Mouse (Mus musculus) limb, embryonic 12.5 days (tissue): ENCODE measurements around the gene Camsap3. TPM values are rescaled to one million over a fixed set of nuclear protein-coding genes. Genes with fewer than 3 reads are reported as not detected.

Experiments
- ATAC-seq: fragments of 200-750 bp; cut with Nextera tagmentation; 2 replicates; pipeline ENCODE4 v1.8.0; 2017; ENCODE audit warnings: low read depth, moderate TSS enrichment; ENCODE audit not compliant: insufficient number of reproducible peaks, insufficient read depth, low FRiP score, low TSS enrichment
- H3K27ac ChIP-seq: fragments of 300-500 bp; sonication (generic); 2 replicates; pipeline ENCODE4 v1.5.1; 2016; ENCODE audit warnings: mild to moderate bottlenecking, moderate library complexity
- H3K27me3 ChIP-seq: fragments of 300-500 bp; sonication (generic); 2 replicates; pipeline ENCODE4 v1.6.1; 2016; ENCODE audit warnings: mild to moderate bottlenecking, moderate library complexity
- H3K36me3 ChIP-seq: fragments of 300-500 bp; sonication (generic); 2 replicates; pipeline ENCODE4 v1.6.1; 2016; ENCODE audit warnings: mild to moderate bottlenecking, moderate library complexity
- H3K4me1 ChIP-seq: fragments of 300-500 bp; sonication (generic); replicated peaks from 2 replicates; pipeline ENCODE4 v1.6.1; 2016
- H3K4me2 ChIP-seq: fragments of 300-500 bp; sonication (generic); 2 replicates; pipeline ENCODE4 v1.6.1; 2016; ENCODE audit warnings: mild to moderate bottlenecking, moderate library complexity
- H3K4me3 ChIP-seq: fragments of 300-500 bp; sonication (generic); replicated peaks from 2 replicates; pipeline ENCODE4 v1.5.1; 2016; ENCODE audit warnings: mild to moderate bottlenecking
- H3K9ac ChIP-seq: fragments of 300-500 bp; sonication (generic); replicated peaks from 2 replicates; pipeline ENCODE4 v1.6.1; 2016; ENCODE audit warnings: mild to moderate bottlenecking, moderate library complexity
- H3K9me3 ChIP-seq: fragments of 300-500 bp; sonication (generic); 2 replicates; pipeline ENCODE4 v1.6.1; 2016; ENCODE audit warnings: mild to moderate bottlenecking, moderate library complexity
- WGBS: fragments of 180-500 bp; shearing (Covaris S2); methylation state at CpG from one replicate; pipeline ENCODE4 v1.1.7; 2016; 5-methylcytosine and 5-hydroxymethylcytosine counted together
- polyA plus RNA-seq: library from polyadenylated mRNA; unstranded; fragments of >200 nt; fragmentation: Nextera tagmentation; extraction: Ambion mirVana; gene quantifications from 2 replicates; pipeline ENCODE4 v1.2.1, GENCODE M21; 2016

Camsap3 gene
- polyA plus RNA-seq, 1 experiment from 2014 or later = 7.0 TPM

DNA sequence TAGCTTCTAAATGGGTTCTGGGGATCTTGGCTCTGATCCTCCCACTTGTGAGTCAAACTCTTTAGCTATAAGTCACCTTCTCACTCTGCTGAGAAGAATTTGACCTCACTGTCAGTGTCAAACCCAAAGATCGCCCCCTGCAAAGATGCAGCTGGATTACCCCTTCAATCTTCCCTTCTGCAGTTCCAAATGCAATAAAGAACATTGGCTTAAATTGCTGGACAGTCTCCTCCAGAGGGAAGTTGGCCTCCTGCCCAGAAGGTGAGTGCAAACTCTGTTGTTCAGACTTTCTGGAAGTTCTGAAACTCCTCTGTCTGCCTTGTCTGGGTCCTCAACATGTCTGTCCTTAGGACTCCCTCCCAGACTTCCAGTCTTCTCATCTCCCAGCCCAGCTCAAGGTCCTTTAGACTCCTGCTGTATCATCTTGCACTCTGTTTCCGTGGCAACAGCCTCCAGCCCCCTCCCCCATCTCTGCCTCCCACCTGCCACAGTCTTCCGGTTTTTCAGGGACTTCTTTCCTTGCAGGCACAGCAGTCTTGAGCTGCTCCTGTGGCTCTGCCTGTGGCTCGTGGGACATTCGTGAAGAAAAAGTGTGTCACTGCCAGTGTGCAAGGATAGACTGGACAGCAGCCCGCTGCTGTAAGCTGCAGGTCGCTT is 69.8 kb downstream of the Camsap3 start:
- Histone ChIP-seq H3K9me3 (no peaks in the 10 kb centered on the region), H3K36me3 (no peaks in the 10 kb centered on the region), H3K4me1 (peaks cover 9% of the 10 kb centered on the region; the same call in 1 of the 2 replicates), H3K27ac (no peak overlapping the region), H3K4me2 (0 out of 2 replicates have a peak overlapping the region, but pooled peaks have one; percentile 2), H3K27me3 (no peaks in the 10 kb centered on the region; the same call in 1 of the 2 replicates), H3K4me3 (no peak overlapping the region), H3K9ac (no peak overlapping the region)
- ATAC-seq = peak; percentile 53; the same call in 1 of the 2 replicates
- 27% methylated on average over 7 of the region's 7 CpGs for WGBS

Other genes starting within 250 kb of the Camsap3 start
- gene A430078G23Rik, start 233.9 kb upstream of the Camsap3 start, polyA plus RNA-seq = 0.15 TPM in 1 of 2 replicates, not detected in the other
- gene Arhgef18, start 194.3 kb upstream of the Camsap3 start, polyA plus RNA-seq = 12.3 and 13.6 TPM in 2 replicates
- 5.9 and 7.6 TPM in 2 replicates for gene Pex11g, start 119.6 kb upstream of the Camsap3 start, polyA plus RNA-seq
- not detected in 2 replicates for gene Tex45, start 116.4 kb upstream of the Camsap3 start, polyA plus RNA-seq
- gene Zfp358, start 94.2 kb upstream of the Camsap3 start, polyA plus RNA-seq = 61.1 and 68.1 TPM in 2 replicates
- 52.9 and 59.4 TPM in 2 replicates for gene Mcoln1, start 86.8 kb upstream of the Camsap3 start, polyA plus RNA-seq
- gene Pnpla6, start 71.9 kb upstream of the Camsap3 start, polyA plus RNA-seq = 22.9 and 29.5 TPM in 2 replicates
- 0.69 and 0.74 TPM in 2 replicates for gene C330021F23Rik, start 19.3 kb upstream of the Camsap3 start, polyA plus RNA-seq
- gene Xab2, start 34.0 kb downstream of the Camsap3 start, polyA plus RNA-seq = 67.7 and 68.9 TPM in 2 replicates
- gene Pet100, start 34.3 kb downstream of the Camsap3 start, polyA plus RNA-seq = 115 and 133 TPM in 2 replicates
- 0.31 and 0.61 TPM in 2 replicates for gene Pcp2, start 38.3 kb downstream of the Camsap3 start, polyA plus RNA-seq
- 27.8 and 32.4 TPM in 2 replicates for gene Stxbp2, start 43.7 kb downstream of the Camsap3 start, polyA plus RNA-seq
- not detected in 2 replicates for gene Retn, start 68.5 kb downstream of the Camsap3 start, polyA plus RNA-seq
- not detected in 2 replicates for gene Mcemp1, start 78.5 kb downstream of the Camsap3 start, polyA plus RNA-seq
- 13.9 and 14.0 TPM in 2 replicates for gene Fcor, start 85.1 kb downstream of the Camsap3 start, polyA plus RNA-seq
- 37.6 and 38.2 TPM in 2 replicates for gene Trappc5, start 89.0 kb downstream of the Camsap3 start, polyA plus RNA-seq
- gene Fcer2a, start 106.9 kb downstream of the Camsap3 start, polyA plus RNA-seq = 0.37 TPM in 1 of 2 replicates, not detected in the other
- not detected in 2 replicates for gene Clec4g, start 133.4 kb downstream of the Camsap3 start, polyA plus RNA-seq
- not detected in 2 replicates for gene Cd209a, start 161.7 kb downstream of the Camsap3 start, polyA plus RNA-seq